Mouse (Mus musculus): ENCODE measurements at regions not wholly inside any gene's neighbourhood (a gene's known extent, or its start where the extent isn't known, plus 50 kb on each side); places are given as distances from the start of the nearest gene placed in this dataset.

DNA sequence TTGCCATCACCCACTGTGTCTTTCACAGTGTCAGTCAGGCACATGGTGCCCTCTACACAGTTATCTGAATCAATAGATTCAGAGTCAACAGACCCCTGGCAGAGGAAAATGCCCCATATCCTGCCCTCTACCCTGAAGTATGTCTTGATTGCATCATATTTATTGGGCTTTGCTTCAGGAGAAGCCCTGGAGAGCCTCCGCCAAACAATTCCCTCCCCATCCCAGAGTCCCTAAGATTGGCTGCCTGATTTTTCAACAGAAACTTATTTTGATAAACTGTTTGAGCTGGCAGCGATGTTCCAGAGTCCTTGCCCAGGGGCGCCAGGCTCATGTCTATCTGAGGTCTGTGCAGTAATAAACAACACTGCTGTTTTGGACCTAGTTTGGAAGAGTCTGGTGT is 117.2 kb upstream of the Dusp10 start:
- Histone ChIP-seq H3K4me1 (ENCODE audit: insufficient read depth) (no peaks in the 10 kb centered on the region), H3K4me2 (ENCODE audit: low read depth) (no peak overlapping the region), H3K27me3 (ENCODE audit: insufficient read depth, low read length) (no peaks in the 10 kb centered on the region), H3K9me3 (ENCODE audit: low read length) (no peaks in the 10 kb centered on the region), H3K27ac (ENCODE audit: low read depth, low read length) (no peak overlapping the region), H3K9ac (no peak overlapping the region), H3K36me3 (ENCODE audit: insufficient read depth) (no peaks in the 10 kb centered on the region), H3K4me3 (ENCODE audit: low read depth, low read length) (no peak overlapping the region)
- DNase-seq (no peak), ATAC-seq (no peak)
- no peak for TF ChIP-seq CTCF (IDR thresholded peaks at IDR 0.05; ENCODE audit: low read depth)
- 88% methylated on average over 3 of the region's 3 CpGs for WGBS

DNA sequence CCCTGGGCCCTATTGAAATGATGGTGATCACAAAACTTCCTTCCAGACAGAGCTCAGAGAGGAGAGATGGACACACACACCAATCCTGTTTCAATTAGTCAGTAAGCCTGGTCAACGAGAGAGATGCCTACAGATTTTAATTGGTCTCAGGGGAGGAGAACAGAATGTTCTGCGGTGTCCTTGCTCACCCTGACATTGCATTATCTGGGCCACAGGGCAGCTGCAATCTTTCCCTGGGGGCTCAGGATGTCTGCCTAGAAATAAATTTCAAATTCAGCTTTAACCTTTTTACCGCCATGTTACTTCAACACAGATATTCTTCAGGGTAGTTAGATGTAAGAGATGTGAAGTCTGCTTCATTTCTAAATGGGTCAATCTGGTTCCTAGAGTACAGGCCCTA is 115.0 kb upstream of the Dusp10 start:
- no peak for DNase-seq
- 80% methylated on average over 3 of the region's 3 CpGs for WGBS

DNA sequence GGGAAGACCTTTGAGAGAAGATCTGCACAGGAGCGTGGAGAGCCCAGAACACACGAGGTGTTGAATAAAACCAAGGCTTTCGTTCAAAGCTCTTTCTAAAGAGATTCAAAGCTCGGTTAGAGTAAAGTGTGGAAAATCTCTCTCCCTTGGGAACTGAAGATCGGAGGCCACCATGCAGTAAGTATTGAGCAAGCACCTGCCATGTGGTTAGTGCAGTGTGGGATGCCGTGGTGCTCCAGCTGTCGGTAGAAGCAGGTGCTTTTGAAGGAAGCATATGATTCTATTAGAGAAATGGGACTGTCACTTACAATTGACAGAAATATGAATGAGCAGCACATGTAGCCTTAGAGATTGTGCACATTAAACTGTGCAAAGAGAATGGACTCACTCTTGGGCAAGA is 108.5 kb upstream of the Dusp10 start:
- Histone ChIP-seq H3K27ac (ENCODE audit: low read depth, low read length) (no peak overlapping the region), H3K27me3 (ENCODE audit: insufficient read depth, low read length) (no peaks in the 10 kb centered on the region), H3K4me3 (ENCODE audit: low read depth, low read length) (no peak overlapping the region), H3K9ac (no peak overlapping the region), H3K9me3 (ENCODE audit: low read length) (no peaks in the 10 kb centered on the region), H3K4me2 (ENCODE audit: low read depth) (no peak overlapping the region), H3K4me1 (ENCODE audit: insufficient read depth) (no peaks in the 10 kb centered on the region), H3K36me3 (ENCODE audit: insufficient read depth) (no peaks in the 10 kb centered on the region)
- DNase-seq (no peak), ATAC-seq (no peak)
- 90% methylated on average over 7 of the region's 7 CpGs for WGBS
- no peak for TF ChIP-seq CTCF (IDR thresholded peaks at IDR 0.05; ENCODE audit: low read depth)

More for the DNA sequence above, 115.0 kb upstream of the Dusp10 start:
- no peak overlapping the region for H3K9ac ChIP-seq
- no peaks in the 10 kb centered on the region for H3K4me1 ChIP-seq (ENCODE audit: insufficient read depth)
- H3K4me2 ChIP-seq (ENCODE audit: low read depth): no peak overlapping the region
- no peaks in the 10 kb centered on the region for H3K27me3 ChIP-seq (ENCODE audit: insufficient read depth, low read length)
- H3K9me3 ChIP-seq (ENCODE audit: low read length): no peaks in the 10 kb centered on the region
- no peak for TF ChIP-seq CTCF (IDR thresholded peaks at IDR 0.05; ENCODE audit: low read depth)
- no peak overlapping the region for H3K27ac ChIP-seq (ENCODE audit: low read depth, low read length)
- ATAC-seq: no peak
- H3K4me3 ChIP-seq (ENCODE audit: low read depth, low read length): no peak overlapping the region
- no peaks in the 10 kb centered on the region for H3K36me3 ChIP-seq (ENCODE audit: insufficient read depth)

DNA sequence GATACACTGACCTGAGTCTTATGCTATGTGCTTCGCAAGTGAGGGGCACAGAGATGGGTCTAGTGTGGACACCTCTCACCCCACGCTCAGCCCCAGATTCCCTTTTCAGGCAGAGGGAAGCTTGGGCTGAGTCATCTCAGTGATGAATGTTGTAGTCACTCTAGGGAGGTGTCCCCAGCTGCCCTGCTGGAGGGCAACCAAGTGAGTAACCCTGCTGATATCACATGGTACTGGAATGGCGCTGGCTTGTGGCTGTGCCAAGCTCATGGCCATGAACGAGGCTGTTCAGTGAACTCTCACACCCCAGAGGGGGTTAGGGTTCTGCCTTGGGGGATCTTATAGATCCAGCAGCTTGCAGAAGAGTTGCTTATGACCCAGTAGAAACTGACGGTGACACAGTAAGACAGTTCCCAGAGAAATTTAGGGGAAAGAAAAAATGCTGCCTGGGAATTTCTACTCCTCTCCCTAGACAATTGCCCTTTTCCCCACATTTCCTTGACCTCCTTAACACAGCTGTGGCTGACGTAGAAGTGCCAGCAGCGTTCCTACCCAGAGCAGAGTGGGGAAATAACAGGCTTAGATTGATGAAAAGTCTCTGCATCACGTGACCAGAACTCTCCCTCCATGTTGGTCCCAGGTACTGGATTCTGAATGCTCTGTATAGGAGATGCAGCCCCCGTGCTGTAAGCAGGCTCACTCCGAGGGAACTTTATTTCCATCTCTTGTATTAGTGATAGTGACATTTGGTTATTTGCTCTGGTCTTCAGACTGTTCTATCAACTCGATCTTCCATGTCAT is 107.6 kb upstream of the Dusp10 start:
- 87% methylated on average over 11 of the region's 11 CpGs for WGBS
- H3K4me2 ChIP-seq (ENCODE audit: low read depth): no peak overlapping the region
- no peaks in the 10 kb centered on the region for H3K4me1 ChIP-seq (ENCODE audit: insufficient read depth)
- TF ChIP-seq CTCF (IDR thresholded peaks at IDR 0.05; ENCODE audit: low read depth): no peak
- H3K27me3 ChIP-seq (ENCODE audit: insufficient read depth, low read length): no peaks in the 10 kb centered on the region
- no peak for ATAC-seq
- H3K4me3 ChIP-seq (ENCODE audit: low read depth, low read length): no peak overlapping the region
- no peaks in the 10 kb centered on the region for H3K9me3 ChIP-seq (ENCODE audit: low read length)
- no peak overlapping the region for H3K27ac ChIP-seq (ENCODE audit: low read depth, low read length)
- H3K9ac ChIP-seq: no peak overlapping the region
- no peaks in the 10 kb centered on the region for H3K36me3 ChIP-seq (ENCODE audit: insufficient read depth)
- DNase-seq: no peak

DNA sequence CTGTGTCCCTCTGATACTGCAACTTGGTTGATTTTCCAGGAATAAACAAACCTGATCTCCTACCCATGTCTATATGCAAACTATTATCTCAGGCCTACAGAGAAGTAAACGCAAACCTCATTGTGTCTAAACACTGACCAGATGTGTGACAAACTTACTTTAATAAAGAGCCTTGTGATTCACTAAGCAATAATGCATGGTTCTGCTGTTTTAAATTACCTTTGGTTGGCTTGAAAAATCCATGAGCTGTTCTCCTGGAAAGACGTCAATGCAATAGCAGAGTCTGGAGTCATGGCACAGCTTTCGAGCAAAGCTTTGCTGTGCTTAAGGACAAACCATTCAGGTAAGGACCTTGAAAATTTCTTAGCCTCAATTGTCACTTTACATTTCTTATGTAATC is 95.4 kb upstream of the Dusp10 start:
- Histone ChIP-seq H3K9me3 (ENCODE audit: low read length) (no peaks in the 10 kb centered on the region), H3K36me3 (ENCODE audit: insufficient read depth) (no peaks in the 10 kb centered on the region), H3K4me1 (ENCODE audit: insufficient read depth) (no peaks in the 10 kb centered on the region), H3K9ac (no peak overlapping the region), H3K4me3 (ENCODE audit: low read depth, low read length) (no peak overlapping the region), H3K27ac (ENCODE audit: low read depth, low read length) (no peak overlapping the region), H3K27me3 (ENCODE audit: insufficient read depth, low read length) (no peaks in the 10 kb centered on the region), H3K4me2 (ENCODE audit: low read depth) (no peak overlapping the region)
- DNase-seq (no peak), ATAC-seq (no peak)
- 94% methylated on average over 3 of the region's 3 CpGs for WGBS
- TF ChIP-seq CTCF (IDR thresholded peaks at IDR 0.05; ENCODE audit: low read depth): no peak

DNA sequence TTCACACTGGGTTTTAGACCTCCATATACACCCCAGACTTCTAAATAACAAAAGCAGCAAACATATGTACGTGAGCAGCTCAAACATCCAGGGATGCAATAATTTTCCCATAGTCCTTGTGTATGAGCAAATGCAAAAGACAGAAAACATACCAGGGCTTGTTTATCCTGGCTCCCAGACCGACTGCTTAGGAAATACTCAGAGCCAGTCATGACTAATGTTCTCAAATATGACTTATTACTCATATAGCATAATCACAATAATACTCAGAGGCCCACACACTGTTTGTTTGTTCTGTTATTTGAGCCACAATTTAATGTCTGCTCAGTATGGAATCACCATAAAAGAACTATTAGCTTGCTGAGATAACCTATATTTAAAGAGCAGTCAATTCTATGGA is 91.8 kb upstream of the Dusp10 start:
- no peak for DNase-seq
- Histone ChIP-seq H3K4me2 (ENCODE audit: low read depth) (no peak overlapping the region), H3K27ac (ENCODE audit: low read depth, low read length) (no peak overlapping the region), H3K27me3 (ENCODE audit: insufficient read depth, low read length) (no peaks in the 10 kb centered on the region), H3K9ac (no peak overlapping the region), H3K4me1 (ENCODE audit: insufficient read depth) (no peaks in the 10 kb centered on the region), H3K9me3 (ENCODE audit: low read length) (no peaks in the 10 kb centered on the region), H3K4me3 (ENCODE audit: low read depth, low read length) (no peak overlapping the region), H3K36me3 (ENCODE audit: insufficient read depth) (no peaks in the 10 kb centered on the region)
- TF ChIP-seq CTCF (IDR thresholded peaks at IDR 0.05; ENCODE audit: low read depth): no peak
- ATAC-seq: no peak
- 78% methylated on average over 2 of the region's 2 CpGs for WGBS

DNA sequence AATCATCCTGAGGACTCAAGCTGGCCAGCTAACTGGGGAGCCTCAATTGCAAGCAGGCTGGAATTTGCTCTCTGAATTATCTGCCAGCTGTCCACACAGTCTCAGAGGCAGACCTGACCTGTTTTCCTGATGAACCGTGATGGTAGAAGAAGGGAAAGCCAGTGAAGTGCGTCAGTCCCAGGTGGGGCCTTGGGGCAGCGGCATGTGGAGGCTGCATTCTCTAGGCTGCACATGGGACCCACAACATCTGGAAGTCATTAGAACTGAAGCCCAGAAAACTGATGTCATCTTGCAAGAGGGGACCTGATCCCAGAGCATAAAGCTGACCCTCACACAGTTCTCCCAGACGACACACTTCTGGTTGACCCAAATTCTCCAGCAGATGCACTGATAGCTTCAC is 84.6 kb upstream of the Dusp10 start:
- Histone ChIP-seq H3K4me1 (ENCODE audit: insufficient read depth) (no peaks in the 10 kb centered on the region), H3K4me2 (ENCODE audit: low read depth) (no peak overlapping the region), H3K9ac (no peak overlapping the region), H3K36me3 (ENCODE audit: insufficient read depth) (no peaks in the 10 kb centered on the region), H3K4me3 (ENCODE audit: low read depth, low read length) (no peak overlapping the region), H3K9me3 (ENCODE audit: low read length) (no peaks in the 10 kb centered on the region), H3K27me3 (ENCODE audit: insufficient read depth, low read length) (no peaks in the 10 kb centered on the region), H3K27ac (ENCODE audit: low read depth, low read length) (no peak overlapping the region)
- DNase-seq: no peak
- no peak for ATAC-seq
- WGBS: 90% methylated on average over 4 of the region's 4 CpGs
- TF ChIP-seq CTCF (IDR thresholded peaks at IDR 0.05; ENCODE audit: low read depth): no peak

Measured in forebrain, postnatal 0 days (tissue).